Mouse (Mus musculus) mature B cell (primary cell): ENCODE data around the gene Tymp.

Source experiments
- in situ Hi-C: fragments of 300-500 bp; cut with MboI; formaldehyde crosslinking; loops from 2 replicates; pipeline ENCODE4 v1.14.3; 2019

Gene Tymp

DNA sequence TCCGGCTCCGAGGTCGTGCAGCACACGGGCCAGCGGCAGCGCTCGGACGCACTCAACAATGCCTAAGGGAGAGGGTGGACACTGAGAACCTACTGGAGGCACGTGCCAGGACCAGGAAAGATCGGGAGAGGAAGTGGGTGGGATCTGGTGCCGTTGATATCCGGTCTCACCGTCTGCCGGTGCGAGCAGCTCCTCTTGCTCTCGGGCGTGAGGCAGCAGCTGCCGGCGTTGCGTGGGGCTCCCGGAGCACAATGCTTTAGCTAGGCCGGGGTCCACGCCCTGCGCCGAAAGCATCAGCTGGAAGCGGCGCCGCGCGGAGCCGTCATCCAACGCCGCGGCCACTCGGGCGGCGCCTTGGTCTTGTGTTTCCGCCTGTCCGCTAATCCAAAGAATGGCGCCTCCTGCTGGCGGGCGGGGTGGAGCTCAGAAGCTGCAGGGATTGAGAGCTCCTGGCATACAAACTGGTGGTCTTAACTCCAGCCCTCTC lies 3.0 kb downstream of the Tymp start, which contains the start of gene Sco2:
TSS of gene Sco2 (minus strand) at position 85 of the 487 bp plus-strand sequence.
- in situ Hi-C loops = no loop called here

DNA sequence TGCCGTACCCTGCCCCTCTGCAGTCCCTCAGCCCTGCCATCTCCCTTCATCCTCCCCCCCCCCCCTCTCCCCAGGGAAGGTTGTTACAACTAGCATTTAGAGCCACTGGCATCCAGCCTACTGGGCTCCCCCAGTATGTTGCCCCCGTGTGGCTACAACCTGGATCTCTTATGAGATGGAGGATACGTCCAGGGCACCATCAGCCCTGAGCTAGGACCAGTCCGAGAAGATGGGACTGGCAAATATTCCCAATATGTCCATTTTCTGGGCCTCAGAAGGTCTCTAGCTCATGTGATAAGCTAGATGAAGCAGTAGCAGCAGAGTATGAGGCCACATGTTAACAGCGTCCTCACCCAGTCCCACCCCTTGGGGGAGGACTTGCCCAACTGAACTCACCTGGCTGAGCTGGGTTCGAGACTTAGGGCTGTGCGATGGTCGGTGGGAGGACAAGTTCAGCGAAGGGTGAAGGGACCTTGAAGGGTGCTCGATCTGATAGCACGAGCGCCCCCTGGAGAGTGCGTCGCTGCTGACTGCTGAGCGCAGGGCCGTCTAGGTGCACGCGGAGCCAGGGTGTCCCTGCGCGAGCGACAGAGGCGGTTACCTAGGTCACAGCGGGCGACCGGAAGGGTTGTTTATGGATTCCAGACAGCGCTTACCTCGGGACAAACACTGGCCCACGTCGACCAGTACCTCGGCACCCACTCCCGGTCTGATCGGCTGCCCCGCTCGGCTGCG lies 3.6 kb downstream of the Tymp start:
- in situ Hi-C loops = no loop called here

DNA sequence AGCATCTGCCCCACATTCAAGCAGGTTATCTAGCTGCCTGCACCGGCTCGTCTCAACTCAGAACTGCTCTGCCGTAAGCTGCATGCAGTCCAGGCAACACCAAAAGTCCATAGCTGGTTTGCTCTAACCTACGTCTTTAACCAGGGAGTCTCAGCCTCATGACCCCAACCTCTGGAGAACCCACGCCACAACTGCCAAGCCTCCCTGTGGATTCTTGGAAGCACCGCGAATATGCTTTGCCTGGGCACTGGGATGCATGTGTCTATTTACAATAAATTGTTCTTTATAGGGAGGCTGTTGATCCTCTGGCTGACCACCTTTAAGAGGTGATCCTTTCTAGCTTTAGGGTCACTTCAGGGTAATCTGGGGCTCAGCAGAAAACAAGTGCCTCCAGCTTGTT lies 4.3 kb downstream of the Tymp start:
- in situ Hi-C loops = no loop called here

DNA sequence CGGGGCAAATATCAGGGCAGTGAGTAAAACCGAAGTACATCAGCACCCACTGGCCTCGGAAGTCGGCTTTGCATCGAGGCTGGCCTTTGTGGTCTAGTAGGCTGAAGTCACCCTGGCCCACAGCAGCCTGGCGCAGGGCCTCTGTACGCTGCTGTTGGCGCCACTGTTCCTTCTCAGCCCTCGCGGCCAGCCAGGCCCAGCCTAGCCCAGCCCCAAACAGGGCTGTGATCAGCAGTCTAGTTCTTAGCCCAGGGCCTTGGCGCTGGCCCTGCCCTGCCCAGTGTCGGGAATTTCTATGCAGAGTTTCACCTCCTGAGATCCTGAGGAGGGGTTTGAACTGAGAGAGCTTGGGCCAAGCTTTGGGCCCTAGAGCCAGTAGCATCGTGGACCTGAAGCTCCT lies 4.8 kb downstream of the Tymp start:
- in situ Hi-C loops = no loop called here

DNA sequence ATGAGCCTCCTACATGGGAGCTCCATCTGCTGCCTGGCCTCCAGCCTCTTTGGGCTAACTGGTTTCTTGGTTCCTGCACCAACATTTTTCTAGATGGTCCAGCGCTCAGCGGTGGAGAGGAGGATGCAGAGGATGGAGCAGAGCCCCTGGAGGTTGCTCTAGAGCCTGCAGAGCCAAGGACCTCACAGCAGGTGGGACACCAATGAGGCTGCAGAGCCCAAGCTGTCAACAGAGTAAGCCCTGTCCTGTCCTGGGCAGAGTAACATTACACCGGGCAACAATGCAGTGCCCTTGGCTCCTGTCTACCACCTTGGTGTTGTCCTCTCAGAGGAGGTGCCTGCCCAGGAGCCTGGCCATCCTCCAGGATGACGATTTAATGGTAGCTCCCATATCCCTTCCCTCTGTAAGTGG lies 11.7 kb downstream of the Tymp start:
- in situ Hi-C loops = no loop called here

DNA sequence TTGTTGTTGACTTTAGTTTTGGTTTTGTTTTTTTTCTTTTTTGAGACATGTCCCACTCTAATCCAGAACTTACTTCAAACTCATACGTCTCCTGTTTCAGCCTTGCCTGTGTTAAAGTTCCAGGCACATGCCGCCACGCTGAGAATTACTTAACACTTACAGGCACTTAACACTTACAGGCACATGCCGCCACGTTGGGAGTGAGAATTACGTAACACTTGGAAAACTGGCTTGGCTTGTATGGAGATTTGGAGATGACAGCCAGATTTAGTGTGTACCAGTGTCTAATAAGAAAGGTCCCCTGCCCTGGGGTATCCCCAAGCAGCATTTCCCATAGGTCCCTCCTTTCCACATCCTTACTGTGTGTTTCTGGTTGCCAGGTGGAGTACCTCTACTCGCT lies 13.8 kb downstream of the Tymp start:
- in situ Hi-C loops = no loop called here

DNA sequence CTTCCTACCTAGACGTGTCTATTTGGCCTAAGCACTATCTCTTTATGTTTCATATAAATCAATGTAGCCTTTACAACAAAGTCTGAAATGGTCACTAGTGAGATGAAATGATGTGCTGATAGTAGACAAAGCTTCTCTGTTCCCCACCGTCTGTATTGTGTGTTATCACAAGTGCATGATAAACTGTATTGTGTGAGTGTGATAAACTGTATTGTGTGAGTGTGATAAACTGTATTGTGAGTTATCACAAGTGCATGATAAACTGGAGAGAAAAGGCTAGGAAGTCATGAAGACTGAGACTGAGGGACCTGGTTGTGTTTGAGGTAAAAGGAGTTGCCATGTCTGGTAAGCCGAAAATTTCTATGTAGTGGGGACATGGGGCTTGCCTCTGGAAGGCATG lies 18.1 kb downstream of the Tymp start:
- in situ Hi-C loops = no loop called here

DNA sequence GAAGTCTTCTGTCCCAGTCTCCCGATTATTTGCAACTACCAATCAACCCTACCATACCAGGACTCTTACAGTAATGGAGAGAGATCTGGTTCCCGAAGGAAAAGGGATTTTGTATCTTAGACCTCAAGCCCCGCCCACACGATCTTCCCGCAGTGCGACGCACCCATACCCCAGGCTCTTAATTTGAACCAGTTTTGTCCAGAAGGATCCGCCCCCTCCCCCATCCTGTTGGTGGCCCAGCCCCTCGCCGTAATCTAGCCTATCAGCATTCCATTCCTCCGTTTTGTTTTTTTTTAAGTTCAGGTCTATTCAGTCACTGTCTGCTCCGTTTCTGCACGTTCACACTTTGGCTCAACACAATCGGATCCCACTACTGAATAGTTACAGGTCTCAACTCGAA lies 20.5 kb downstream of the Tymp start:
- in situ Hi-C loops = no loop called here

DNA sequence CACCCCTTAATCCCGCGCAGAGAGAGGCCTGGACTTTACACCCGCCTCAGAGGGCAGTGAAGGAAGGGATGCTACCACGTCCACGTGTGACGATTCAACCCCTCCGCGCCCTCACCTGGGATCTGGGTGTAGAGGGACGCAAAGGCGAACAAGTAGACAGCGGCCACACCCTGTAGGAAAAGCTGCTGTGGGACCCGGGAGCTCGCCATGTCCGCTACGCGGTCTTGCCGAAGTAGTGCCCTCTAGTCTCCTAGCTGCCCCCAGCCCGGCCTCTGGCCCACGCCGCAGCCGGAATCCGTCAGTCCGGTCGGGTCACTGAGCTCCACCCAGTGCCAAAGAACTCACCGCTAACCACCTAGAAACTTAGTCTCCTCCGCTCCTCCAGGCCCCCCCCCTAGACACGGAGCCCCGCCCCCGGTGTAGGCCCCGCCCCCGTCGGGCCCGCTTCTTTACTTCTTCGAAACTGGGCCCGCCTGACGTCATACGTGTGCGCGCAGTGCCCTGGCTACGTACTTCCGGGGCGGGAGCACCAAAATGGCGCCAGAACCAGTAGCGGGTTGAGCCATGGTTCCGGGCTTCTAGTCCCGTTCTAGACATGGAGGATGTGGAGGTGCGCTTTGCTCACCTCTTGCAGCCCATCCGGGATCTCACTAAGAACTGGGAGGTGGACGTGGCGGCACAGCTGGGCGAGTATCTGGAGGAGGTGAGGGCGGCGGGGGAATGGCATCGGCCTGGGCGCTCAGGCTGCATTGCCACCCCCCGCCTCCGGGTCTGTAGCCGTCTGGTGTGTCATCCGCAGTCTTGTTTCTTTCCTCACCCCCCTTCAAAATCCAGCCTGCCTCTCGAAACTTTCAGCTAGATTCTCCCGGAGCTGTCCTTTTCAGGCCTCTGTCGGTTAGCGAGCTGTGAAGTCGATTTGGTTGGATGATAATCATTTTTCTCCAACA lies 21.3 kb downstream of the Tymp start, which contains the start of the genes Lmf2 and Ncaph2:
TSS of gene Lmf2 (minus strand) at position 419 of the 947 bp plus-strand sequence.
TSS of gene Ncaph2 (plus strand) at position 479 of the 947 bp plus-strand sequence.
- in situ Hi-C loops = no loop called here

DNA sequence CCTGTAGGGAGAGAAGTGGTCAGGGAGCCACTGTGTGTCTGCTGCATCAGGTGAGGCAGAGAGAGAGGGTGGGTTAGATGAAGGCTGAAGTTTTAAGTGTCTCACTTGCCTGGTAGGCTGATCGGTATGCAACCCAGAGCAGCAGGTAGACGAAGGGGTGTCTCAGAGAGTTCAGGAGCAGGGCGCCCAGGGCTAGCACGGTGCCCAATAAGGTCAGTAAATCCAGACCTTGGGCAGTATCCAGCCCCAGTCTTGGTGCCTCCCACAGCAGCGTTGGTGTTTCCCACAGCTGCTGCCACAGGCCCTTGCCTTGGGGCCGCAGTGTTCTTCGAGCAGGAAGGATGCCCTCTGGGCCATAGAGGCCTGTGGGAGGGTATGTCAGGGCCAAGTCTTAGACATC lies 22.4 kb downstream of the Tymp start:
- in situ Hi-C loops = no loop called here

DNA sequence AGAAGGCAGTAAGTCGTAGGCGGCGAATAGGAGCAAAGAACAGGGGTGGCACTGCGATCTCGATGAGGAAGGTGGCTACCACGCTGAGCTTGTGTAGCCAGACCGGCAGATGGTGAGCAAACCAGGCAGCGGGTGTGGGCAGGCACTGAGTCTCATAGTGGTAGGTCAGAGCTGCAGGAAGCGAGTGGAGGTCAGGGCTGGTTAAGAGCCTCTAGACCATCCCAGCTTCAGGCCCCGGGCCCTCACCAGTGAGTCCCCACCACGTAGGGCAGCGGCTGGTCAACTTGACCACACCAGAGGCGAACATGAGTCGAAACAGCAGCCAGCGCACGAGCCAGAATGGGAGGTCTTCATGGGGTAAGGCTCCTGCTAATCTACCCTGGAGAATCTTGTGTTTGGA lies 23.0 kb downstream of the Tymp start:
- in situ Hi-C loops = no loop called here

DNA sequence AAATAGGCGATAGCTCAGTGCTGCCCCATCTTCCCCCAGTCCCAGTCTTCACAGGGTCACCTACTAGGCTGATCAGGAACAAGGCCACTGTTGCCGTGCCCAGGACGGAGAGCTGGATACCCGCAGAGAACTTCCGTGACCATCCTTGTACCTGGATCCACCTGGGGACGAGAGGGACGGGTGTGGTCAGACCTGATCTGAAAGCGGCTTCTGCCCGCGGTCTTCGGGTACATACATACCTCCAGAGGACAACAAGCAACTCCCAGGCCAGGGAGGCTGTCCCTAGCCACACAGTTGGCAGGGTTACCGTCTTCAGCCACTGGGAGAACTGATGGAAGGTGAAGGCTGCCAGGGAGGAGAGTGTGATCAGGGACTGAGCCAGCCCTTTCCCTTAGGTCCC lies 24.0 kb downstream of the Tymp start:
- in situ Hi-C loops = no loop called here

DNA sequence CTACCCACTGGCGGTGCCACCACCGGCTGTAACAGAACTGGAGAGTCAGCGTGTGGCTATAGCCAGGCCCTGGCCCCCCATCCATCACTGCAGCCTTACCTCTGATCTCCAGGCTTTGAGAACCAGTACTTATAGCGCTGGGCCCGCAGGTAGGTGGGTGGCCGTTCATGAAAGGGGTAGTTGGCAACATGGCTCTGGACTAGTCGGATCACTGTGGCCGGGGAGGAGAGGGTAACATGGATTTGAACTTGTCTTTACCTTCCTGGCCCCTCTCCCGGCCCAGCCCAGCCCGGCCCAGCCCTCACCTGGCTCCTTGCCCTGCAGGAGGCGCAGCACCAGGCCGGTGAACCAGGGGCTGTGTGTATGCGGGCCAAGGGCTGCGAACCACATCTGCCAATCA lies 24.8 kb downstream of the Tymp start:
- in situ Hi-C loops = no loop called here

DNA sequence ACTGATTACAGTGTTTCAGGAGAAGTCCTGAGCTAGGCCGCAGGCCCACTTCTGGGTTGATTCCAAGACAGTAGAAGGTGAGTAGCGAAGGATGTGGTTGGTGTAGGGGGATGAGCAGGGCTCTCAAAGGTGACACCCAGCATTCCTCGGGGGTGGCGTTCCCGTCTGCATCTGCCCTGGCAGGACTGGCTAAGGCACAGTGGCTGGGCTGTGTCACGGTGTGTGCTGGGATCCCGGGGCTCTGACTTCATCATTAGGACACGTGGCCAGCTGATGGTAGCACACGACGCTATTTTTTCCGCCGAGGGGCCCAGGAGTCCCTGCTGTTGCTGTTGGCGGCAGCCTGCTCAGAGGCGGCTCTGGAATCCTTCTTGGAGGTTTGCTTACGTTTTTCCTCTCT lies 25.5 kb downstream of the Tymp start:
- in situ Hi-C loops = no loop called here

DNA sequence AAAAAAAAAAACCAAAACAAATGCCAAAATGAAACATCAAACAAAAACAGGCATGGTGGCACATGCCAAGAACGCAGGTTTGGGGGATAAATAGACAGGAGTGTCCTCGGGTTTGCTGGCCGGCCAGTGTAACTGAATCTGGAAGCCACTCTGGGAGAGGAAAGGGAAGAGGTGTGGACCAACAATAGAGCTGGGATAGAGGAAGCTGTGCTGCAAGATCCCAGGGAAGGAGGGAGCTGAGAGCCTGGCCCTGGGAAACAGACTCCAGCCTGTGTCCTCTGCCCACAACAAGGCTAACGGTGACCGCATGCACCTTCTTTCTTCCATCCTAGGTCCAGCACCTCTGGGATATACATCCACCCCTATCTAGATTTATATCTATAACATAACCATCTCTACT lies 26.4 kb downstream of the Tymp start:
- in situ Hi-C loops = no loop called here

DNA sequence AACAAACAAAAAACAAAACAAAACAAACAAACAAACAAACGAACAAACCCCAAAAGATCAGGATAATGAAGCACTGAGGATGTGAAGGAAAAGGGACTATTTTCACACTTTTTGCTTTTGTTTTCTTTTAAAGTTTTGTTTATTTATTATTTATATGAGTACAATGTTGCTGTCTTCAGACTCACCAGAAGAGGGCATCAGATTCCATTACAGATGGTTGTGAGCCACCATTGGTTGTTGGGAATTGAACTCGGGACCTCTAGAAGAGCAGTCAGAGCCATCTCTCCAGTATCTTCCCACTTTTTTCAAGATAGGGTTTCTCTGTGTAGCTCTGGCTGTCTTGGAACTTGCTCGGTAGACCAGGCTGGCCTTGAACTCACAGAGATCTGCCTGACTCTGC lies 33.5 kb downstream of the Tymp start:
- in situ Hi-C loops = no loop called here

DNA sequence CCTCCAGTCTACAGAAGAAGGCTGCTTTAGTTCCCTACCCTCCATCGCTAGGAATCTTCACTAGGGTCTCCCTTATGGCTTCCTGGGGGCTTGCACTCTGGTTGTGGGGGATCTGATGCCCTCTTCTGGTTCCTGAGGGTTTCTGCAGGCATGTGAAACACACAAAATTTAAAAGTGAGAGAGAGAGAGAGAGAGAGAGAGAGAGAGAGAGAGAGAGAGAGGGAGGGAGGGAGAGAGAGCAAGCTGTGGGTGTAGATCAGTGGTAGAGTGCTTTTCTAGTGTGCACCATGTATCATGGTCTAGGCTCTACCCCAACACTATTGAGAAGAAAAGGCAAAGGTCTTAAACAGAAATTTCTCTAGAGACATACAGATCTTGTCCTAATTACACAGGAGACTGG lies 35.2 kb downstream of the Tymp start:
- in situ Hi-C loops = no loop called here

DNA sequence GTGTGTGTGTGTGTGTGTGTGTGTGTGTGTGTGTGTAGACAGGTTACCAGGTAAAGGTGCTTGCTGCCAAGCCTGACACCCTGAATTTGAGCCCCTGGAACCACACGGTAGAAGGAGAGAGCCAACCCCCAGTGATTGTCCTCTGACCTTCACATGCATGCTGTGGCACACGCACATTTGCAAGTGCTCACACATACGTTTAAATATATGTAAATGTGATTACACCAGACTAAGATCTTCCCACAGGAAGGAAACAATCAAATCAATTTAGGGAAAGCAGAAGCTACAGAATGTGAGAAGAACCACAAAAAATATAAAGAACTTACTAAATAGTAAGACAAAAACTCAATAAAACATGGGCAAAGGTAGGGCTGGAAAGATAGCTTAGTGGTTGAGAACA lies 36.7 kb downstream of the Tymp start:
- in situ Hi-C loops = no loop called here

DNA sequence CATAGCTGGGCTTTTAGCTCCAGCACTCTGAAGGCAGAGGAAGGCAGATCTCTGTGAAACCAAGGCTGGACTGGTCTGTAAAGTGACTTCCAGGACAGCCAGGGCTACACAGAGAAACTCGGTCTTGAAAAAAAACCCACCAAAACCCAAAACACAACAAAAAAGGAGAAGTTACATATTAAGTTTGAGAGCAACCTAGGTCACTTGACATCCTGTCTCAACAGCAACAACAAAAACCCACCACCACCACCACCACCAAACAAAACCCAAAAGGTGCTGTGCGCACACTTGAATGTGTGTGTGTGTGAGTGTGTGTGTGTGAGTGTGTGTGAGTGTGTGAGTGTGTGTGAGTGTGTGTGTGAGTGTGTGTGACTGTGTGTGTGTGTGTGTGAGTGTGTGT lies 37.1 kb downstream of the Tymp start:
- in situ Hi-C loops = no loop called here

DNA sequence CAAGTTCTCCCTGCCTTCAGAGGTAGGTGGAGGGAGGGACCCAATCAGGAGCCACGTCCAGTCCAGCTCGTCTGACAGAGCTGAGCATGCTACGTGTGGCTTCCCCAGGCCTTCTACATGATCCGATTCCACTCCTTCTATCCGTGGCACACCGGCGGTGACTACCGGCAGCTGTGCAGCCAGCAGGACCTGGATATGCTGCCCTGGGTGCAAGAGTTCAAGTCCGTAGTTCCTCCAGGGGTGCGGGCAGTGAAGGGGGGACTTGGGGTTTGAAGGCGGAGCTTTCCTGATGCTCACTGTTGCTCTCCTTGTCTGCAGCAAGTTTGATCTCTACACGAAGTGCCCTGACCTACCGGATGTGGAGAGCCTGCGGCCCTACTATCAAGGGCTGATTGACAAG lies 40.4 kb downstream of the Tymp start:
- in situ Hi-C loops = no loop called here

DNA sequence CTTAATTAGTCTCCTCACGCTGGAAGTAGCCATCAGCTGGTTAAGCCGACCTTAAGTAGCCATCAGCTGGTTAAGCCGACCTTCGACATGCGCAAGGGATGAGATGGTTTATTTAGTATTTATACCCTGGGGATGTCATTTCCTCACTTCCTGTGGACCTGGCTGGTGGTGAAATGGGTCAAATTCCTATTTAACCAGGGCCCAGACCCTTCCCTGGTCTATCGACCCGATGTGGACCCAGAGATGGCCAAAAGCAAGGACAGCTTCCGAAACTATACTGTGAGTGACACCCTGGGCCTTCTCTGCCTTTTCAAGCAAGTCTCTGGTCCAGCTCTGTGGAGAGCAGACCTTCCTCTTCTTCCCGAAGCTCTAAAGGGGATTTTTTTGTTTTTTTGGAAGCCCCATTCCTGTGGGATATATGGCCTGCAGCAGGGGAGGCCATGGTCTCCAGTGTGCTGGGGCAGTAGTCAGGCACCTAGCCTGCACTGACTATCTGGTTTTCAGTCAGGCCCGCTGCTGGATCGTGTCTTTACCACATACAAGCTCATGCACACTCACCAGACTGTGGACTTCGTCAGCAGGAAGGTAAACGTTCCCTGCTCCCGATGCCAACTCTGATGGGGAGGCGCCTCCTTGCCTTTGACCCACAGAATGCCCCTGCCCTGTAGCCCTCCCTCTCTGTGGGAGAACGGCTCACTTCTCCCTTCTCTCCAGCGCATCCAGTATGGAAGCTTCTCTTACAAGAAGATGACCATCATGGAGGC lies 41.9 kb downstream of the Tymp start:
- in situ Hi-C loops = no loop called here

DNA sequence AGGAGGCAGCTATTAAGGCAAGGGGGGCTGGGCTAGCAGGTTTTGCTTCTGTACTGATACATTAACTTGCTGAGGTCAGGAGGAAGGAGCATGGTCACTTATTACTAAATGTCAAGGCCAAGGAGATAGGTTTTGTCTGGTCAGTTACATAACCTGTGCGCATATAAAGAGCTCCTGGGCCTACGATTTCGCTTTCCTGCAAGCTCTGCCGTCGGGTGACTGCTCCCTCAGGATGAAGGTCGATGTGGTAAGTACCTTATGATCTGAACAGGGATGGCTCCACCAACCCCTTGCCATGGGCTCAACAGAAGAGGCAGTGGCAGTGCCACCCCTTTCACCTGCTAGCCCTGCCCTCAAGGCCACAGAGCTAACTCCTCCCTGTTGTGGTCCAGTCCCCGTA lies 42.6 kb downstream of the Tymp start, which contains the start of gene Miox:
TSS of gene Miox (plus strand) at position 128 of the 400 bp plus-strand sequence.
- in situ Hi-C loops = no loop called here
